Mouse (Mus musculus) cerebellum, adult 2 months (tissue): ENCODE data around the gene Mybpc1. TPM values are rescaled to one million over a fixed set of nuclear protein-coding genes. Genes with fewer than 3 reads are reported as not detected.

ENCODE experiments used
- DNase-seq, 2 experiments: peaks; one replicate each; pipeline ENCODE4 v3.0.0; 2021
- H3K27ac ChIP-seq: fragments of 200-500 bp; 2 replicates; pipeline ENCODE4 v1.5.1; 2012; ENCODE audit warnings: low read length, control low read depth, inconsistent platforms; ENCODE audit not compliant: insufficient read depth
- H3K27me3 ChIP-seq: fragments of 200-500 bp; 2 replicates; pipeline ENCODE4 v1.6.1; 2012; ENCODE audit warnings: inconsistent platforms, mild to moderate bottlenecking, low read length, moderate library complexity; ENCODE audit not compliant: control insufficient read depth, insufficient read depth
- H3K4me1 ChIP-seq: fragments of 200-500 bp; 2 replicates; pipeline ENCODE4 v1.6.1; 2011; ENCODE audit warnings: low read length; ENCODE audit not compliant: control insufficient read depth, insufficient read depth
- H3K4me3 ChIP-seq: fragments of 200-500 bp; replicated peaks from 2 replicates; pipeline ENCODE3; 2011; ENCODE audit warnings: mild to moderate bottlenecking, low read depth, low read length, control low read depth; ENCODE audit not compliant: insufficient read depth
- CTCF ChIP-seq: fragments of 200-500 bp; IDR thresholded peaks from 2 replicates; pipeline ENCODE4 v1.5.1; 2011; ENCODE audit warnings: low read depth, mild to moderate bottlenecking, control low read depth, low read length, moderate library complexity, borderline replicate concordance; ENCODE audit not compliant: insufficient read depth
- POLR2A ChIP-seq: fragments of 200-500 bp; IDR thresholded peaks from 2 replicates; pipeline ENCODE4 v1.6.1; 2011; ENCODE audit warnings: low read length, control low read depth, borderline replicate concordance; ENCODE audit not compliant: insufficient read depth
- WGBS: fragments of 180-500 bp; shearing (Covaris S2); methylation state at CpG from one replicate; pipeline ENCODE4 v1.1.7; 2018; 5-methylcytosine and 5-hydroxymethylcytosine counted together
- polyA plus RNA-seq: library from polyadenylated mRNA; depleted of rRNA; stranded (reverse); fragments of >200 nt; gene quantifications from 2 replicates; pipeline ENCODE4 v1.2.3, GENCODE M21; 2012

The Mybpc1 gene
- polyA plus RNA-seq, 1 experiment: 37.1 TPM

- peak; percentile 34 to 63 for DNase-seq
- H3K4me3 ChIP-seq: no peak overlapping the region
- WGBS: 7% methylated on average over 12 of the region's 12 CpGs
- H3K27ac ChIP-seq: no peak overlapping the region
- H3K4me1 ChIP-seq: no peaks in the 10 kb centered on the region
- no peak for TF ChIP-seq POLR2A
- H3K27me3 ChIP-seq: no peaks in the 10 kb centered on the region
Observed at GRCm38 (mm10) chr10:88591042-88591441, 13.9 kb downstream of the Mybpc1 start.

- Histone ChIP-seq H3K27me3 (no peaks in the 10 kb centered on the region), H3K4me1 (no peaks in the 10 kb centered on the region), H3K27ac (no peak overlapping the region), H3K4me3 (no peak overlapping the region)
- no peak for DNase-seq
- 57% methylated on average over 11 of the region's 11 CpGs for WGBS
- TF ChIP-seq POLR2A (no peak), CTCF (no peak)
Observed at GRCm38 (mm10) chr10:88584469-88584868, 20.5 kb downstream of the Mybpc1 start.

GRCm38 (mm10) chr10:88580786-88581185 is 24.2 kb downstream of the Mybpc1 start:
- 58% methylated on average over 5 of the region's 5 CpGs for WGBS
- no peak for TF ChIP-seq POLR2A
- no peak for TF ChIP-seq CTCF
- no peak overlapping the region for H3K4me3 ChIP-seq
- H3K4me1 ChIP-seq: no peaks in the 10 kb centered on the region
- H3K27me3 ChIP-seq: no peaks in the 10 kb centered on the region
- H3K27ac ChIP-seq: no peak overlapping the region
- no peak for DNase-seq

DNA sequence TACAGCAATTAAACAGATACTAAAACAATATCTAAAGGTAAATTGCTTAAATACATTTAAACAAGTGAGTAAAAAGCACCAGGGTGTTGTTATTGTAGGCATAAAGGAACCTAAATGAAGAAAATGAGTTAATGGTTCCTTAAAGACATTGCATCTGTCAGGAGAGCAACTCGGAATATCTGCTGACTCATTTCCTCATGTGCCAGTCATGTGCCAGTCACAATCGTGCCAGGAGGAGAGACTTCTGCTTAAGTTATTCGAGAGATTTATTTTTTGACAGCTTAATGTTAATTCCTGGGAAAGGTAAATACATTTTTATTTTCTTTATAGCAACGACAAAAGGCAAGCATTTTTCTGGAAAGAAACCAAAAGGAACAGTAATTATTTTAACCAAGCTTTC is 26.3 kb downstream of the Mybpc1 start:
- WGBS: 59% methylated on average over 4 of the region's 4 CpGs
- Histone ChIP-seq H3K27me3 (no peaks in the 10 kb centered on the region), H3K27ac (no peak overlapping the region), H3K4me3 (no peak overlapping the region), H3K4me1 (no peaks in the 10 kb centered on the region)
- TF ChIP-seq POLR2A (no peak), CTCF (no peak)
- DNase-seq: no peak

- H3K4me3 ChIP-seq: no peak overlapping the region
- no peak for DNase-seq
- no peak overlapping the region for H3K27ac ChIP-seq
- H3K4me1 ChIP-seq: no peaks in the 10 kb centered on the region
- WGBS: 67% methylated on average over 8 of the region's 8 CpGs
- no peaks in the 10 kb centered on the region for H3K27me3 ChIP-seq
- TF ChIP-seq POLR2A (no peak), CTCF (no peak)
Observed at GRCm38 (mm10) chr10:88574115-88574635, 30.8 kb downstream of the Mybpc1 start.

DNA sequence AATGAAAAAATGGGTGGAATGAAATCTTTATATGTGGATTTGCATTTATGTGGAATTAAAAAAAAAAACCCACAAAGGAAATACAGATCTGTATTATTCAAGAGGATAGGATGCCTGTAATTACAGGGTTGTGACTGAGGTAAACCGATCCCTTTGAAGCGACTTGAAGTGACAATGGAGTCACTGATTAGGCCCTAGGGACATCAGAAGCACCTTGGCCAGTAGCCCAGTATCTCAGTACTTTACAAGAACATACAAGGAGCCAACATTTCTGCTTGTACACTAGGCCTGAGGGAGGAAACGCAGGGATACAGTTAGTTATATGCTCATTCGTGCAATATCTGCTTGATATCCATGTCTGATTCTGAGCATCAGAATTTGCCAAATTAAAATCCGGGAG is 32.8 kb downstream of the Mybpc1 start:
- no peak overlapping the region for H3K4me3 ChIP-seq
- WGBS: 14% methylated on average over 5 of the region's 5 CpGs
- no peaks in the 10 kb centered on the region for H3K4me1 ChIP-seq
- H3K27ac ChIP-seq: no peak overlapping the region
- H3K27me3 ChIP-seq: no peaks in the 10 kb centered on the region
- DNase-seq: no peak
- no peak for TF ChIP-seq POLR2A
- TF ChIP-seq CTCF: no peak

- Histone ChIP-seq H3K4me3 (no peak overlapping the region), H3K4me1 (no peaks in the 10 kb centered on the region), H3K27me3 (no peaks in the 10 kb centered on the region), H3K27ac (no peak overlapping the region)
- WGBS: 96% methylated on average over 6 of the region's 6 CpGs
- TF ChIP-seq CTCF: no peak
- no peak for TF ChIP-seq POLR2A
- no peak for DNase-seq
Observed at GRCm38 (mm10) chr10:88557046-88557445, 47.9 kb downstream of the Mybpc1 start.

DNA sequence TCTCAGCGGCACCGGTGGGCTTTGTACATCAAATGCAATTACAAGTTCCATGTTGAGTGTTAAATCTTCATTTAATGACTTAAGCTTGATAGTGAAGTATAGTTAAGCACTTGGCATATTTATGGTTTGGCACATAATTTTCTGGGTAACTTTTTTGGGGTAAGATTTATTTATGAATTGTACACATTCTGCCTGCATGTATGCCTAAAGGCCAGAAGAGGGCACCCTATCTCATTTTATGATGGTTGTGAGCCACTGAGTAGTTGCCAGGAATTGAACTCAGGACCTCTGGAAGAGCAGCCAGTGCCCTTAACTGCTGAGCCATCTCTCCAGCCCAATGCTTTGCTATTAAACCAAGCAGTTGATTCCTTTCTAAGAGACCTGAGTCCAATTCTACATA is 52.2 kb downstream of the Mybpc1 start:
- H3K4me1 ChIP-seq: no peaks in the 10 kb centered on the region
- TF ChIP-seq POLR2A (no peak), CTCF (no peak)
- no peak overlapping the region for H3K27ac ChIP-seq
- 93% methylated on average over 2 of the region's 2 CpGs for WGBS
- no peak overlapping the region for H3K4me3 ChIP-seq
- no peak for DNase-seq
- H3K27me3 ChIP-seq: no peaks in the 10 kb centered on the region

GRCm38 (mm10) chr10:88550225-88550624 is 54.7 kb downstream of the Mybpc1 start:
- DNase-seq: no peak
- no peaks in the 10 kb centered on the region for H3K27me3 ChIP-seq
- 82% methylated on average over 3 of the region's 3 CpGs for WGBS
- no peak overlapping the region for H3K4me3 ChIP-seq
- H3K27ac ChIP-seq: no peak overlapping the region
- TF ChIP-seq CTCF (no peak), POLR2A (no peak)
- no peaks in the 10 kb centered on the region for H3K4me1 ChIP-seq
